Mouse (Mus musculus) lung, embryonic 14.5 days (tissue): ENCODE results near the gene Kremen2. TPM values are rescaled to one million over a fixed set of nuclear protein-coding genes. Genes with fewer than 3 reads are reported as not detected.

ENCODE experiments used
- ATAC-seq: fragments of 200-750 bp; cut with Nextera tagmentation; 2 replicates; pipeline ENCODE4 v1.8.0; 2017; ENCODE audit warnings: mild to moderate bottlenecking, moderate TSS enrichment, moderate library complexity; ENCODE audit not compliant: insufficient read depth
- DNase-seq: peaks from one replicate; pipeline ENCODE4 v3.0.0-alpha.2; 2015
- H3K27ac ChIP-seq: fragments of 300-500 bp; sonication (generic); 2 replicates; pipeline ENCODE4 v1.5.1; 2014; ENCODE audit warnings: low read depth, mild to moderate bottlenecking, moderate library complexity
- H3K27me3 ChIP-seq: fragments of 300-500 bp; sonication (generic); 2 replicates; pipeline ENCODE4 v1.6.1; 2014; ENCODE audit warnings: low read length, control low read depth; ENCODE audit not compliant: insufficient read depth
- H3K36me3 ChIP-seq: fragments of 300-500 bp; sonication (generic); 2 replicates; pipeline ENCODE4 v1.6.1; 2014; ENCODE audit warnings: control low read depth; ENCODE audit not compliant: insufficient read depth
- H3K4me1 ChIP-seq: fragments of 300-500 bp; sonication (generic); 2 replicates; pipeline ENCODE4 v1.6.1; 2014; ENCODE audit warnings: antibody characterized with exemption, control low read depth; ENCODE audit not compliant: insufficient read depth
- H3K4me2 ChIP-seq: fragments of 300-500 bp; sonication (generic); 2 replicates; pipeline ENCODE4 v1.6.1; 2014; ENCODE audit warnings: mild to moderate bottlenecking
- H3K4me3 ChIP-seq: fragments of 300-500 bp; sonication (generic); 2 replicates; pipeline ENCODE4 v1.5.1; 2014; ENCODE audit warnings: low read depth, low read length
- H3K9ac ChIP-seq: fragments of 300-500 bp; sonication (generic); 2 replicates; pipeline ENCODE4 v1.6.1; 2014
- H3K9me3 ChIP-seq: fragments of 300-500 bp; sonication (generic); 2 replicates; pipeline ENCODE4 v1.6.1; 2016; ENCODE audit warnings: low read depth, low read length, control low read depth
- CTCF ChIP-seq: IDR thresholded peaks from 2 replicates; pipeline ENCODE4 v1.5.1; 2016; ENCODE audit warnings: antibody characterized with exemption, low read depth
- WGBS: fragments of 180-500 bp; shearing (Covaris S2); extraction: QIAGEN DNeasy Blood & Tissue Kit; methylation state at CpG from one replicate; pipeline ENCODE4 v1.1.7; 2014; 5-methylcytosine and 5-hydroxymethylcytosine counted together
- polyA plus RNA-seq: library from polyadenylated mRNA; unstranded; fragments of >200 nt; fragmentation: Nextera tagmentation; extraction: Ambion mirVana; gene quantifications from 2 replicates; pipeline ENCODE4 v1.2.1, GENCODE M21; 2014

The Kremen2 gene
- polyA plus RNA-seq, 1 experiment from 2014 or later = not detected

DNA sequence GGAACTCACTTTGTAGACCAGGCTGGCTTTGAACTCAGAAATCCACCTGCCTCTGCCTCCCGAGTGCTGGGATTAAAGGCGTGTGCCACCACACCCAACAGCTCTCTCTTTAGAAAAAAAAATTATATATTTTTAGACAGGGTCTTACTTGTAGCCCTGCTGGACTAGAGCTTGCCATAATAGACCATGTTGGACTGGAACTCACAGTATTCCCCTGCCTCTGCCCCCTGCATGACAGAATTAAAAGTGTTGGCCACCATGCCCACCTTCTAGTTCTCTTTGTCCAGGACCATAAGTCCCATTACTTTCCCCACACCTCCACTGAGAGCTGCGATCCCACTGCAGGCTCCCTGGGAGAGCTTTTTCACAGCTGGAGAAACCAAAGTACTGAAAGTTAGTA is 1.8 kb upstream of the Kremen2 start:
- ATAC-seq = no peak
- no peak for TF ChIP-seq CTCF
- no peak overlapping the region for H3K4me3 ChIP-seq

DNA sequence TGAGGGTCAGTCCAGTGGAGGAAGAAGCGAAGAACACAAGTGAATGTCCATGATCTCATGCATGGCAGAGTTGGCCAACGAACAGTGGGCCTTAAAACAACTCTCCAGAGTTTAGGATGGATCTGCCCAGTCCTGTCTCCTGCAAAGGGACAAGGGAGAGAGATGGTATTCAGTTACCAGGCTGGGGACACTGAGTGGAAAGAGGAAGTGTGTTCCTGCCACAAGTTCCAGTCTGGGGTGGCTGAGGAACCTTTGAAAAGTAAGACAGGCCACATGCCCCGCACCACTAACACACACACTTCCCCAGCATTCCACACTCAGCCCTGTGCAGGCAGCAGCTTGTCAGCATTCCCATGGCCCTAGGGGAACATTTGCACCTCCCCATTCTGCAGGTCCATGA is 1.1 kb upstream of the Kremen2 start:
- 71% methylated on average over 3 of the region's 3 CpGs for WGBS
- Histone ChIP-seq H3K36me3 (peaks cover 1% of the 10 kb centered on the region; the same call in 1 of the 2 replicates), H3K27me3 (peaks cover 63% of the 10 kb centered on the region), H3K4me2 (no peak overlapping the region), H3K9me3 (no peaks in the 10 kb centered on the region), H3K4me1 (peaks cover 4% of the 10 kb centered on the region; the same call in 1 of the 2 replicates), H3K9ac (no peak overlapping the region), H3K4me3 (no peak overlapping the region), H3K27ac (no peak overlapping the region)
- TF ChIP-seq CTCF = no peak; the same call in 1 of the 2 replicates
- no peak for DNase-seq
- no peak for ATAC-seq

More for the DNA sequence above, 1.8 kb upstream of the Kremen2 start:
- Histone ChIP-seq H3K27ac (no peak overlapping the region), H3K27me3 (peaks cover 56% of the 10 kb centered on the region), H3K4me1 (peaks cover 4% of the 10 kb centered on the region; the same call in 1 of the 2 replicates), H3K4me2 (no peak overlapping the region), H3K36me3 (peaks cover 8% of the 10 kb centered on the region), H3K9me3 (no peaks in the 10 kb centered on the region), H3K9ac (no peak overlapping the region)
- WGBS = 75% methylated on average over 3 of the region's 3 CpGs
- DNase-seq = no peak

DNA sequence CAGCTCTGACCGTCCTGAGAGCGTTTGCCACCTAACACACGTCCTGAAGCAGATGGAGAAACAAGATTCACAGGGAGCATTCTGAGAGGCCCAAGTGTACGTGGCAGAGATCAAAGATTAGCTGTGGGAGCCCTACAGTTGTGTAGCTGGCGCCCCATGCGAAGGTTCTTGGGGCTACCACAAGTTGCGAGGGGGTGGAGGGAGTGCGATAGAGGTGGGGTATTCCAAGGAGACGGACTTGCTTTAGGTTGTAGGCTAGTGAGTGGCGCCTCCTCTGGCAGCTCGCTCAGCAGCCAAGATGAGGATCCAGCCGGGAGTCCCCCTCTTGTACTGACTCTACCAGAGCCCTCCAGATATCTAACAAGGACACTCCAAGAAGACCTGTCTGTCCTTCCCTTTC is 678 bp upstream of the Kremen2 start:
- Histone ChIP-seq H3K36me3 (no peaks in the 10 kb centered on the region; the same call in 1 of the 2 replicates), H3K27me3 (peaks cover 67% of the 10 kb centered on the region), H3K4me3 (peak overlapping the region; percentile 26; the same call in 1 of the 2 replicates), H3K9me3 (no peaks in the 10 kb centered on the region), H3K4me1 (peaks cover 4% of the 10 kb centered on the region; the same call in 1 of the 2 replicates), H3K27ac (no peak overlapping the region), H3K4me2 (peak overlapping the region; percentile 57), H3K9ac (no peak overlapping the region)
- WGBS = 3% methylated on average over 12 of the region's 12 CpGs
- peak; percentile 27 for DNase-seq
- no peak for ATAC-seq
- TF ChIP-seq CTCF = peak; percentile 35

DNA sequence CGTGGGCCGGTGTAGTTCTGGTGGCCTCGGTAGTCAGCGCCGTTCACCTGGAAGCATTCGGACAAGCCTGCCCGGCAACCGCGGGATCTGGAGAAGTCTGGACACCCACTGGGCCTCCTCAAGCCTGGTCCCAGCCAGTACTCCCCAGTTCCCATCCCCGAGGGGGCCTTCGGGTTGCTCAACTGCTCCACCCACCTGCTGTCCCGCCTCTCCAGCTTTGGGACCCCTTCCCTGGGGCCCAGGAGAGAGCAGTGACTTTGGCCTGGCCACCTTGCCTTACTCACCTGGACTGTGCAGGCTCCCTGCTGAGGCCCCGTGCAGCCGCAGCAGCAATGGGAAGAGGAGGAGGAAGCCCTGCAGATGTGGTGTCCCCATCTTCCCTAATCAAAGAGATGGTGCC is 982 bp downstream of the Kremen2 start:
- WGBS = 2% methylated on average over 14 of the region's 14 CpGs
- no peak for TF ChIP-seq CTCF
- H3K36me3 ChIP-seq = no peaks in the 10 kb centered on the region
- H3K4me3 ChIP-seq = no peak overlapping the region
- peaks cover 75% of the 10 kb centered on the region for H3K27me3 ChIP-seq
- H3K9me3 ChIP-seq = no peaks in the 10 kb centered on the region
- ATAC-seq (no peak), DNase-seq (no peak)
- H3K4me1 ChIP-seq = peaks cover 8% of the 10 kb centered on the region; the same call in 1 of the 2 replicates
- peak overlapping the region; percentile 57; the same call in 1 of the 2 replicates for H3K4me2 ChIP-seq
- no peak overlapping the region for H3K27ac ChIP-seq
- H3K9ac ChIP-seq = no peak overlapping the region

DNA sequence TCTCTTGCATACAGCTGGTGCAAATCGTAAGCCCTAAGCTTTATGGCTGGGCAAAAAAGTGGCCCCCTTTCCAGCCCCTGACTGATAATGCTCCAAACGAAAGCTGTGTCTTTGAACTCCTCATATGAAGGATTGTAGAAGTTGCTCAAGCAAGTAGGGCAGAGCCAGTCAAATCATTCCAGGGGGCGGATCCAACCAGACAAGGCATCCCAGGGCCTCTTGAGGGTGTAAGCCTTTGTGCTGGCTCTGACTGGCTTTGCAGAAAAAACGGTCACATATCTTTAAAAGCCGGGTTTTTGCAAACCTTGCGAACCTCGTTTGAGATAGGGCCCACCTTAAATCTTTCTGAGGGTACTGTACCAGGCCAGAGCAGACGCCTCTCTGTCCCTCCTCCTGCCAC is 1.6 kb downstream of the Kremen2 start:
- peaks cover 75% of the 10 kb centered on the region for H3K27me3 ChIP-seq
- no peak overlapping the region for H3K4me2 ChIP-seq
- no peak overlapping the region for H3K4me3 ChIP-seq
- ATAC-seq (no peak), DNase-seq (peak; percentile 55)
- WGBS = 20% methylated on average over 8 of the region's 8 CpGs
- no peaks in the 10 kb centered on the region for H3K9me3 ChIP-seq
- H3K4me1 ChIP-seq = peaks cover 8% of the 10 kb centered on the region; the same call in 1 of the 2 replicates
- no peak for TF ChIP-seq CTCF
- no peak overlapping the region for H3K27ac ChIP-seq
- H3K9ac ChIP-seq = no peak overlapping the region
- no peaks in the 10 kb centered on the region for H3K36me3 ChIP-seq

DNA sequence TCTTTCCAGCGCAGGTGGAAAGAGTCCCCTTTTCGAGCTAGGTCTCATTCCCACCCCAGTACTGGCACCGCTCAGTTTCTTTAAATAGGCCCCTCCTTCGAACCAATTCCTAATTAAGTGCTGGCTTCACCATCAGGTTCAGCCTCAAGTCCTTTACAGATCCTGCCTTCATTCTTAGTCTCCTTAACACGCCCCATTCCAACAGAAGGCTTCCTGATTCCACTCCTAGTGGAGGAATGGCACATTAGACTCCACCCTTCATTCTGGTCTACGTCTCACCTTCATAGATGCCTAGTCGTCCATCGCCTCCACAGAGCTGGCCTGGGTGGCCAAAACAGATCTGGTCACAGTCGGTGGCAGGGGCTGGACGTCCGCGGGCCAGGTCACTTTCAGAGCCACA is 2.7 kb downstream of the Kremen2 start:
- no peak for DNase-seq

DNA sequence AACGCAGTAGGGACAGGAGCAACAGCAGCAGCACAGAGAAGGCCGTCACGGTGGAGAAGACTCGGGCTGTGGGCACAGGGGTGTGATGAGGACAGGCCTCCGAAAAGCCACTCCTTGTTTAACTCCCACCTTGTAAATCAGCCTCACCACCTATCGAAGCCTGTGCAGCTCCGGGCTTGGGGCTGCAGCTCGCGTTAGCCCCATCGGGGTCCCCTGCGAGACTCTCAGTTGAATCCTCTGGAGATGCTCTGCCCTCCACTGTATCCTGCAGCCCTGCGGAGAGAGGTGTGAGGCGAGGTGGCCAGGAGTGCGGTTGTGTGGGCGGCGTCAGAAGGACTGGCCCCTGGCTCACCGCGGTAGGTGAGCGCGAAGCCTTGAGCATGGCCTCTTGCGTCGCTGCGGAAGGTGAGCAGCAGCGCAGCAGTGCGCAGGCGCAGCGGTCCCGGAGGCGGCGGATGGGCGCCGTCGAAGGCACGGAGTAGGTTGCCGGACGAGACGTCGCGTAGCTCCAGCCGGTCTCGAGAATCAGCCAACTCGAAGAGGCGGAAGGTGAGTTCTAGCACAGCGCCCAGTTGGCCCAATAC is 3.3 kb downstream of the Kremen2 start:
- 7% methylated on average over 44 of the region's 44 CpGs for WGBS
- H3K27me3 ChIP-seq = peaks cover 65% of the 10 kb centered on the region
- peaks cover 4% of the 10 kb centered on the region for H3K36me3 ChIP-seq
- no peaks in the 10 kb centered on the region for H3K9me3 ChIP-seq
- no peak overlapping the region for H3K9ac ChIP-seq
- H3K4me3 ChIP-seq = peak overlapping the region; percentile 8
- no peak for TF ChIP-seq CTCF
- DNase-seq (peak; percentile 39), ATAC-seq (no peak)
- peak overlapping the region; percentile 24 for H3K4me2 ChIP-seq
- H3K27ac ChIP-seq = no peak overlapping the region
- H3K4me1 ChIP-seq = peaks cover 11% of the 10 kb centered on the region

More for the DNA sequence above, 2.7 kb downstream of the Kremen2 start:
- WGBS = 57% methylated on average over 12 of the region's 12 CpGs
- Histone ChIP-seq H3K9ac (no peak overlapping the region), H3K27me3 (peaks cover 70% of the 10 kb centered on the region), H3K4me1 (peaks cover 11% of the 10 kb centered on the region), H3K27ac (no peak overlapping the region), H3K4me2 (no peak overlapping the region), H3K36me3 (no peaks in the 10 kb centered on the region), H3K9me3 (no peaks in the 10 kb centered on the region), H3K4me3 (no peak overlapping the region)
- ATAC-seq = no peak
- TF ChIP-seq CTCF = no peak
